Mouse (Mus musculus): Measurements from ENCODE around the gene Naa80.

Naa80 gene

DNA sequence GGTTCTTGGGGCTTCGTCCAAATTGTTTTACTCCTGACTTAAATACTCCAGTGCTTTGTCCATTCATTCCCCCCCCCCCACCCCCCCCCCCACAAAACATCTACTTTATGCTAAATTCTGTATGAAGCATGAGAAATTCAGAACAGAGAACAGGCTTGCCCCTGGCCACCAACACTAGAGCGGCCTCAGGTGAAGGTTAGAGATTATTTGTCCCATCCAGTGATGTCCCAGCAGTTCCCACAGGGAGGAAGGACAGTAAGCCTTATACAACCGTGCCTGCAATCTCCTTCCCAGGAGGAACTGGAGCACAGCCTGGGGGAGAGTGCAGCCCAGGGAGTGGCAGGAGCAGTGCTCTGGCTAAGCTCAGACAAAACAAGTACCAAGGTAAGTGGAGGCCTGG lies at the start of gene Naa80:
TSS of gene Naa80 (plus strand) at position 301 of the 400 bp plus-strand sequence.
- no peak for DNase-seq (ENCODE audit: low read depth)

DNA sequence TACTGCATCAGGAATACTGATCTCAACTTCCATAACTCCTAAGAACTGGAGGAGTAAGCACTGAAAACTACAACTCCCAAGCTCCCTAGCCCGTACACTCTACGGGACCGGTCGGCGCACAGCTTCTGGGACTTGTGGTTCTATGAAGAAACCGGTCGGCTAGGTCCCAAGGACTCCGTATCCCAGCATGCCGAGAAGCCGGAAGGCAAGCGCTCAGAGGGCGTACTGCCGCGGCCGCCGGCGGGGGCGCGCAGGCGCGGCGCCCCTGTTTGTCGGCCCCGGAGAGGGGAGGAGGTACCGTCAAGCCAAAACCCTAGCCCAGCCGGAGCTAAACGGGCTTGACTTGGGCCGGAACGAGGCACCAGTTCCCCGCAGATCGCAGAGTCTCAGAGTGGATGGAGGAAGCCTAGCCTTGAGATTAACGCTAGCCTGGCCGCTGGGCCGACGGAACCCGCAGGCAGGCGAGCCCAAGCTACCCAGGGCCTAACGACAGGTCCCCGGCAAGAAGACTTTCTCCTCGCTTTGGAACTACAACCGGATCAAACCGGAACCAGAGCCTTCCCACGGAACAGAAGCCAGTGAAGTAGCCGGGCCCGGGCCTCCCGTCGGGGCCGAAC lies 44.8 kb upstream of the Naa80 start, which contains the start of gene Tmem115:
TSS of gene Tmem115 (plus strand) at position 155 of the 617 bp plus-strand sequence.
- DNase-seq (ENCODE audit: low read depth): peak; percentile 86

DNA sequence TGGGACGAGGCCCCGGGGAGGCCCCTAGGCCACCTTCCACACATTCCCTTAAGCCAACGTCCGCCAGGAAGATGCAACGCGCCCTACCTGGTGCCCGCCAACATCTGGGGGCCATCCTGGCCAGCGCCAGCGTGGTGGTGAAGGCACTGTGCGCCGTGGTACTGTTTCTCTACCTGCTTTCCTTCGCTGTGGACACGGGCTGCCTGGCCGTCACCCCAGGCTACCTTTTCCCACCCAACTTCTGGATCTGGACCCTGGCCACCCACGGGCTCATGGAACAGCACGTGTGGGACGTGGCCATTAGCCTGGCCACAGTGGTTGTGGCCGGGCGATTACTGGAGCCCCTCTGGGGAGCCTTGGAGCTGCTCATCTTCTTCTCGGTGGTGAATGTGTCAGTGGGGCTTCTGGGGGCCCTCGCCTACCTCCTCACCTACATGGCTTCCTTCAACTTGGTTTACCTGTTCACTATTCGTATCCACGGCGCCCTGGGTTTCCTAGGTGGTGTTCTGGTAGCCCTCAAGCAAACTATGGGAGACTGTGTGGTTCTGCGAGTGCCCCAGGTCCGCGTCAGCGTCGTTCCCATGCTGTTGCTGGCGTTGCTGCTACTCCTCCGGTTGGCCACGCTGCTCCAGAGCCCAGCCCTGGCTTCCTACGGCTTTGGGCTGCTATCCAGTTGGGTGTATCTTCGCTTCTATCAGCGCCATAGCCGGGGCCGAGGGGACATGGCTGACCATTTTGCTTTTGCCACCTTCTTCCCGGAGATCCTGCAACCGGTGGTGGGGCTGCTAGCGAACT lies 44.1 kb upstream of the Naa80 start:
- DNase-seq (ENCODE audit: low read depth): no peak

DNA sequence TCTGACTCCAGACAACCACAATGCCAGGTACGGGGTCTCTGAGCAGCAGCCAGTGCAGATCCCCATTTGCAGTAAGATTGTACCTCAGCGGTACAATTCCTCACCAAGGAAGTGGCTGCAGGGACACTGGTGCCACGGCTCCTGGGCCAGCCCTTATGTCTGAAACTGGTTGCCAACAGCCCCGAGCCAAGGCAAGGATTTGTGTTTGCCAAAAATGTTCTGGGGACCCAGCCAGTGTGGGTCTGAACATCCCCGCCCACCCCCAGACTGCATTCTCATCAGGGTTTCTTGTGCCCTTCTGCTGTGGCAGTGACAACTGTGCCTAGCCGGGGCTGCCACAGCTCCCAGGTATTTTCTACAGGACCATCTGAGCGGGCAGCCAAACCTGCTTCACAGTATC lies 40.5 kb upstream of the Naa80 start:
- DNase-seq (ENCODE audit: low read depth): no peak

DNA sequence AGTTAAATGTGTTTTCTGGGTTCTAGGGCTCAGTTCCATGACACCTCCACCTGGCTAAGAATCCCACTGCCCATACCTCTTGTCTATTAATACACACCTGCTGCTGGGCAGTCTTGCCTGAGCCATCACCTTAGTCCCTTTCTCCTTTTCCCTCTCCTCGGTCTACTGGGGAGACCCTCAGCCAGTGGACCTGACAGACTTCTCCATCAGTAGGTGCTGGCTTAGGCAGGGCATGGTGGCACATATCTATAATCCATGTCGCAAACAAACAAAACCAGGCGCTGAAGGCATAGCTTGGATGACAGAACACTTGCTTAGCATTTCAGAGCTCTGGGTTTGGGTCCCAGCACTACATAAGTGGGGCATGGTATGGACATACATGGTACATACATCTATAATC lies 40.0 kb upstream of the Naa80 start:
- DNase-seq (ENCODE audit: low read depth): no peak

DNA sequence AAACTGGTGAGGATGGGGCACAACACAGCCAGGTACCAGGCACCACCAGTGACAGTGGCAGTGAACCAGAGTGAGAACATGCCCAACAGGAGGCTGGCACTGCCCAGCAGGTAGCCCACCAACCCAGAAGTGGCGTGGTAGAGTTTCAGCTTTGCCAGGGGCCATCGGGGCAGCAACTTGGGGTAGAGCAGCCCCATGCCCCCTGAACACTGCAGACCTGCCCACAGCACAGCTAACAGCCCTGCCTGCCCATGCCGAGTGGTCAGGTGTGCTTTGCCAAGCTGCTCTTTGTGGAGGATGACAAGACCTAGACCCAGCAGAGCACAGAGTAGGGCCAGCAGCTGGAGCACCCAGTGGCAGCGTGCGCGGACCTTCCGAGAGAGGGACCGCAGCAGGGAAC lies 38.7 kb upstream of the Naa80 start:
- no peak for DNase-seq (ENCODE audit: low read depth)

DNA sequence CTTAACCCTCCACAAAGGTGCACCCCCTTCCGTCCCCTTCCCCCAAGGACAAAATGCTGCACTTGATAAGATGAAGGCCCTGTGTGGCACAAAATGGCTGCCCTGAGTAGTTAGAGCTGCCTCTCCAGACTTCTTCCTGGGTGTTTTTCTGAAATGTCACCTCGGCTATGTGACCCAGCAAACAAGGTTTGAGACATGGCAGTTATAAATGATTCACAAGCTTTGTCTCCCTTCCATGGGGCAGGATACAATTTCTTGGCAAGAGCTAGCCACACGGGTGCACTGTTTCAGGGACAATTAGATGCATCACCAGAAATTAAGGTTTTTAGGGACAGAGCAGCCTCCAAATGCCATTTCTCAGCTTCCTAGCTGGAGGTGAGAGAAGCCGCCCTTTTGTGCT lies 38.3 kb upstream of the Naa80 start:
- no peak for DNase-seq (ENCODE audit: low read depth)

DNA sequence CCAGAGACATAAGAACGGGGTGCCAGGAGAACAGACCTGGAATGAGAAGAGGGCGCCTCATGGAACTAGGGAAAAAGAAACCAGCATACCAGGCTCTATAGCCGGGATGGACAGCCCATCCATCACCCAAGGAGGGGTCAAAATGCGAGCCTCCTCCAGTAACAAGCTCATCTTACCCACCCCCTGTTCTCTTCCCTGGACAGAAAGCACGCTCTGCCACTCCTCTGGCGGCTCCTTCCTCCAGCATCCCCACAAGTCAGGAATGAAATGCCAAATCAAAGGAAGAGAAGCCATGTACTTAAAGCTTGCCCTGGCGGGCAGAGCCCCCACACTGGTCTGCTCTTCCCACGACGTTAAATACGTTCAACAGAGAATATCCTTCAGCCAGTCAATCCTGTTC lies 37.7 kb upstream of the Naa80 start:
- no peak for DNase-seq (ENCODE audit: low read depth)

DNA sequence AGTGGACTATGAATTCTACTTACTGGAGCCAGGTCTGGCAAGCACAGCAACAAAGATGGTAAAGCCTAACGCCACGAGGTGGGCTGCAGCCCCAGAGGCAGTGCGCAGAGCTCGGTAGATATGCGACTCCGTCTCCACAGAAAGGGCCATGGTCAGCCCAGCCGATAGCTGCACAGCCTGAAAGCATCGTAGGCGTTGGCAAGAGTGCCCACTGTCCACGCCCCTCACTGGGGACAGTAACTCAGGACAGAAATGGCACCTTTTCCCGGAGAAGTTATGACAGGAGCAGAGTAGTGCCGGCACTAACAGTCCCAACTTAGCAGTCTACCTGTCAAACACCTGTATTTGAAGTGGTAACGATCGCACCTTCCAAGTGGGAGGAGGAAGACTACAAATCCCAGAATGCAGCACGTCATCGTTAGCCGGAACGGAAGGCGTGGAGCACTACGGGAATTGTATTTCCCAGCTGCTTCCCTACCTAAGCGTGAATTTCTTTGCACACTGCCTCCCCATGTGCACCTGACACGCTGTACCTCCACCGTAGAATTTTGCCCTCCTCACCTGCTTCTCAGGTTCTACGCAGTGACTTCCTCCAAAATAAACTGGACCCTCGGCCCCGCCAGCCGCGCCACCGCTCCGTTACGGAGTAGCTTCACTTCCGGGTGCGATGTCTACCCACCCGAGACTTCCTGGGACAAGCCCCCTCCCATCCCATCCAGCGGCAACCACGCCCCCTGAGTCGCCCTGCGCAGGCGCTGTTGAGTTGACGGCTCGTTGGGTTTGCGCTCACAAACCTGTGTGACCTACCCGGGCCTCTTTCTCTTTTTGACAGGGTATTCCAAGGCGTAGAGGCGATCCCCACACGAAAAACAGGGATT lies 37.0 kb upstream of the Naa80 start, which contains the start of the genes Cyb561d2 and Nprl2:
TSS of gene Cyb561d2 (minus strand) at position 720 of the 878 bp plus-strand sequence.
TSS of gene Nprl2 (plus strand) at position 753 of the 878 bp plus-strand sequence.
- peak; percentile 92 for DNase-seq (ENCODE audit: low read depth)

DNA sequence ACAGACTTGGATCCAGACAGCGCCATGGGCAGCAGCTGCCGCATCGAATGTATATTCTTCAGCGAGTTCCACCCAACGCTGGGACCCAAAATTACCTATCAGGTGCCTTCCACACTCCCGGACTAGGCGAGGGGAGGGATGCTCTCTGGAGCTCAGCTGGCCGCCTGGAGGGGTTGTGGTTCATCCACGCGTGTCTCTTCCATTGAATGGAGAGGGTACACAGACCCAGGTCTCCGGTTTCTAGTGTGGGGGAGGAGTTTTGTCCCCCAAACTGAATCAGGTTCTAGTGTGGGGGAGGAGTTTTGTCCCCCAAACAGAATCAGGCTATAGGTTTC lies 36.4 kb upstream of the Naa80 start:
- DNase-seq (ENCODE audit: low read depth): no peak

DNA sequence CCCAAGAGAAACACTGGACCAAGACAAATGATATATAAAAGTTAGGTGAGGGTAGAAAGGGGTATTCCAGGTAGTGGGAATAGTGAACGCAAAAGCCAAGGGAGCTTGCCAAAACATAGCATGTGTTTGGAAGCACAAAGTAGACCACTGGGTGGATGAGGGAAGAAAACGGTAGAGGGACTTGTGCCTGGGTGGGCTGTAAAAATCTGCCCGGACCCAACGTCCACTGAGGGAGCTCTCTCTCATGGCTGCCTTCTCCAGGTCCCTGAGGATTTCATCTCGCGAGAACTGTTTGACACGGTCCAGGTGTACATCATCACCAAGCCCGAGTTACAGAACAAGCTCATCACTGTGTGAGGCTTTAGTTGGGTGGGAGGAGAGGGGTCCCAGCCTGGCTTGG lies 36.0 kb upstream of the Naa80 start:
- no peak for DNase-seq (ENCODE audit: low read depth)

DNA sequence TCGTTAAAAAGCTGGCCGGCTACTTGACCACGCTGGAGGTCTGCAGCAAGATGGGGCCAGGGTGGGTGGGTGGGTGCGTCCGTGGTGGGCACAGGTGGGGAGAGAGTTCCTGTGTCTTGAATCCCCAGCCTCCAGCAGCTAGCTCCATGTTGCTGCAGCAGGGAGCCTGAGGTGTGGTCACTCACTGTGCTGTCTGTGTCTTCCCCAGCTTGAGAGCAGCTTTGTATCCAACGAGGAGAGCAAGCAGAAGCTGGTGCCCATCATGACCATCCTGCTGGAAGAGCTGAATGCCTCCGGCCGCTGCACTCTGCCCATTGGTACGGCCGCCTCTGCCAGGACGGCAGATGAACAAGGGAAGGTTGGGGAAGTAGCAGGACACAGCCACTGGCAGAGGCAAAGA lies 35.4 kb upstream of the Naa80 start:
- DNase-seq (ENCODE audit: low read depth): no peak

DNA sequence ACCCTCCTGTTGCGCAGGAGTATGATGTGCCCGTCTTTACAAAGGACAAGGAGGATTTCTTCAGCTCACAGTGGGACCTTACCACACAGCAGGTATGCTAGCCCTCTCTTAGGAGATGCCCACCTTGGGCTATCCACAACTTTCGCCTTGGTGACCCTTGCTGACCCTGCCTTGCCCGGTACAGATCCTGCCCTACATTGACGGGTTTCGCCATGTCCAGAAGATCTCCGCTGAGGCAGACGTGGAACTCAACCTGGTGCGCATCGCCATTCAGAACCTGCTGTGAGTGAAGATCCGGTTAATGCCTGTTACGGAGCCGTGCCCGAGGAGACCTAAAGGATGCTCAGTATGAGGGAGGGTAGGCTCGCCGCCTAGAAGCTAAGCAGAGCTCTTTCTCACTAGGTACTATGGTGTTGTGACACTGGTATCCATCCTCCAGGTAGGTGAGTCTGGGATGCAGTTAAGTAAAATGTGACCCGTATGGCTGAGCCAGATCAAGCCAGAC lies 34.4 kb upstream of the Naa80 start:
- DNase-seq (ENCODE audit: low read depth): no peak

DNA sequence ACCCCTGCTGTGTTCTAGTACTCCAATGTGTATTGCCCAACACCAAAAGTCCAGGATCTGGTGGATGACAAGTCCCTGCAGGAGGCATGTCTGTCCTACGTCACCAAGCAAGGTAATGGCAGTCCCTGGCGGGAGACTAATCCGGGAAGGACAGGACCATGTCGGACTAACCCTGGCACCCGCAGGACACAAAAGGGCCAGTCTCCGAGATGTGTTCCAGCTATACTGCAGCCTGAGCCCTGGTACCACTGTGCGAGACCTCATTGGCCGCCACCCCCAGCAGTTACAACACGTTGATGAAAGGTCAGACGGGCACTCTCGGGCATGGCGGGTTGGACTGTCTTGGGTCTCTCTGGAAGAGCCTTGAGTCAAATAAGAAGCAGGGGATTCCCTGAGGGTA lies 34.0 kb upstream of the Naa80 start:
- no peak for DNase-seq (ENCODE audit: low read depth)

DNA sequence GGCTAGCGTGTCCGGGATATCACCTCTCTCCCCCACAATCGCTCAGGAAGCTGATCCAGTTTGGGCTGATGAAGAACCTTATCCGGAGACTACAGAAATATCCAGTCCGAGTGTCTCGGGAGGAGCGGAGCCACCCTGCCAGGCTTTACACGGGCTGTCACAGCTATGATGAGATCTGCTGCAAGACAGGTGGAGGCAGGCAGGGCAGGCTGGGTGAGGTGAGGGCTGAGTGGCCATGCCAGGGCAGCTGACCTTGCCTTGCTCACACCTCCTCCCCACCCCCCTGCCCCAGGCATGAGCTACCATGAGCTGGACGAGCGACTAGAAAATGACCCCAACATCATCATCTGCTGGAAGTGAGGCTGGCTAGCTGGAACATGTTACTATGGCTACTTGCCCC lies 33.5 kb upstream of the Naa80 start:
- DNase-seq (ENCODE audit: low read depth): no peak

DNA sequence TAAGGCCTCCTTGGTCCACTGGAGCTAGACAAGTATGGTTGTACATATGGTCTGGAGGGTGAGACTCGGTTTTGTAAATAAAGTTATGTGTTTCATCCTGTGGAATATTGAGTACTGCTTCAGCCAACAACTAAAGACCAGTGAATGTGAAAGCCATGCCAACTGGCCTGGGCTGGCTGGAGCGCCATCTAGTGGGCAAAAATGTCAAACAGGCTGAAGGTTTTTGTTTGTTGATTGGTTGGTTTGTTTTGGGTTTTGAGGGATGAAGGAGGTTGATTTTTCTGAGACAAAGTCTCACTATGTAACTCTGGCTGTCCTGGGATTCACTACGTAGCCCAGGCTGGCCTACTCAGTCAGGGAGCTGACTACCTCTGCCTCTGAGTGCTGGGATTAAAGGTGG lies 33.1 kb upstream of the Naa80 start:
- no peak for DNase-seq (ENCODE audit: low read depth)

DNA sequence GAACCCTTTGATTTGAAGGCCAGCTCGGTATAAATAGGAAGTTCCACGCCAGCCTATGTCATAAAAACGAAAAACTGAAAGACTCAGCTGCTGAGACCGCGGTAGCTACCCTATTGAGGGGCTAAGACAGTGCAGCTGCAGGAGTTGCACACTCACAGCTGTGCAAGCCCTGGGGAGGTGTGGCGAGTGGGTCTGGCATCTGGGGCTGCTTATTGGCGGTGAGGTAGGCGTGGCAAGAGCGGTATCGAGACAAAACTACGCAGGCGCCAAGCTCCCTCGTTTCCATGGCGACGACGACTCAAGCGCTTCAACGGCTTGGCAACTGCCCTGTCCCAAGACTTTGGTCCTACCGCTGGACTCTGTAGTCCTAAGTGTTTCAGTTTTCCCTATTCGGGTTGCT lies 31.7 kb upstream of the Naa80 start, which contains the start of gene Zmynd10:
TSS of gene Zmynd10 (plus strand) at position 273 of the 400 bp plus-strand sequence.
- DNase-seq (ENCODE audit: low read depth): peak; percentile 90

DNA sequence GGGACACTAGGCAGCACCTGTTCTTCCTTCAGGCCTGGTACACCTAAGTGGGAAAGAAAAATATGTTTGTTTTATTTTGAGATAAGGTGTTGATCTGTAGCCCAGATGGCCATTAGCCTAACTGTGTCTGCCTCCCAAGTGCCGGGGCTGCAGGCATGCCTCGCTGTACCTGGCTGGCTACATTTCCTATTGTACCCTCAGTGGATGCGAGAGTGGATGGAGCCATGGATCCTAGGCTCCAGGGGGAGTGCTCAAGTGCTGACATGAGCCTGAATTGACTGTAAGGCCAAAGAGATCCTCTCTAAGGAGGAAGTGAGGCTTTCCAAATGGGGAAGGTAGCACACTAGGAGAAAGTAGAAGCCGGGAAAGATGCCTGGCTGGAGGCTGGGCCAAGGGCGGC lies 30.7 kb upstream of the Naa80 start:
- DNase-seq (ENCODE audit: low read depth): no peak

DNA sequence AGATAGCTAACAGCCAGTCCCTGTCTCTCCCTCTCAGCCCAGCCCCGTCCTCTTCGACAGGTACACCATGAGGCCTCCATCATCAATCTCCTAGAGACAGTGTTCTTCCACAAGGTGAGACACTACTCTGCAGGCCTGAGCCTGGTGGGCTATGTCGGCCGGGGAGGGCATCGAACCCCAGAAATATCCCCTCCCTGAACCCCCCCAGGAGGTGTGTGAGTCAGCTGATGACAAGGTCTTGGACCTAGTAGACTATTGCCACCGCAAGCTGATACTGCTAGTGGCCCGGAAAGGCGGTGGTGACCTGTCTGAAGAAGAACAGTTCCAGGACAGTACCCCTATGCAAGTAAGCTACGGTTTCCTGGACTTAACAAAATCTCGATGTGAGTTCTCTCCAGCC lies 29.9 kb upstream of the Naa80 start:
- no peak for DNase-seq (ENCODE audit: low read depth)

DNA sequence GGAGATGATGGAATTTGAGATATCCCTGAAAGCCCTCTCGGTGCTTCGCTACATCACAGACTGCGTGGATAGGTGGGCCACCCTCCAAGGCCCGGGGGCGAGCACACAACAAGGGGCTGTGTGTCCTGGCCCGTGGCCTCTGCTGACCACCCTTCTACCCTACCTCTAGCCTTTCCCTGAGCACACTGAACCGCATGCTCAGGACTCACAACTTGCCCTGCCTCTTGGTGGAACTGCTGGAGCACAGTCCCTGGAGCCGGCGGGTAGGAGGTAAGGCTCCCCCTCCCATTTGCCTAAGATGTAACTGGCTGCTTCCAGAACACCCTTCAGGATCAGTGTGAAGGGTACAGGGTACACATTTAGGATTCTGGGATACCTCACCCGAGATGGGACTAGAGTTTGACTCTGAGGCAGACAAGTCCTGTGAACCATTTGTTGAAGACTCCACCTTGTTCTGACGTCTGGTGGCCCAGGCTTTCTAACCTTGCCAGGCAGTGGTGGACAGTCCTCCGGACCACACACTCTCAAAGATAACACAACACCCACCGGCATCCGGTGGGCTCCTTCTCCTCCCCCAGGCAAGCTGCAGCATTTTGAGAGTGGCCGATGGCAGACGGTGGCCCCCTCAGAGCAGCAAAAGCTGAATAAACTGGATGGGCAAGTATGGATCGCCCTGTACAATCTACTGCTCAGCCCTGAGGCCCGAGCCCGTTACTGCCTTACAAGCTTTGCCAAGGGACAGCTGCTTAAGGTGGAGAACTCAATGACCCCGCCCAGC lies 29.2 kb upstream of the Naa80 start:
- DNase-seq (ENCODE audit: low read depth): no peak

DNA sequence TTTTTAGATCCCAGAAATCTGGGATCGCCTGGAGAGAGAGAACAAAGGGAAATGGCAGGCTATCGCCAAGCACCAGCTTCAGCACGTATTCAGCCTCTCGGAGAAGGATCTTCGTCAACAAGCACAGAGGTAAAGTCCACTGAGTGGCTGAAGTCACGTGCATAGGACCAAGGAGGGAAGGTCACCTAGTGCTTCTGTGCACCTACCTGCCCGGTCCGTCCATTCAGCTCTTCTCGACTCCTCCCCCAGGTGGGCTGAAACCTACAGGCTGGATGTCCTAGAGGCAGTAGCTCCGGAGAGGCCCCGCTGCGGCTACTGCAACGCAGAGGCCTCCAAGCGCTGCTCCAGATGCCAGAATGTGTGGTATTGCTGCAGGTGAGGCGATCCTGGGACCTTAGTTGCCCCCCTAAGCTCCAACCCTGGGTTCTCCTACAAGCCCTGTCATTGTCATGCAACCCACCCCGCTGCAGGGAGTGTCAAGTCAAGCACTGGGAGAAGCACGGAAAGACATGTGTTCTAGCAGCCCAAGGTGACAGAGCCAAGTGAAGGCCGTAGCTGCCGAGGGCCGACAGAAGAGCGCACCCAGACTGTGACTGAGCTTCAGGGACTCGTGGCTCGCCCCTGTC lies 28.1 kb upstream of the Naa80 start:
- no peak for DNase-seq (ENCODE audit: low read depth)

Data from c-Kit-positive CD71-negative TER-119-negative erythroid progenitor cells, embryonic 14.5 days (primary cell).